Mouse (Mus musculus) forebrain, postnatal 0 days (tissue): ENCODE results near the gene Lamb3. TPM values are rescaled to one million over a fixed set of nuclear protein-coding genes. Genes with fewer than 3 reads are reported as not detected.
A peak's percentile ranks its signal among the peaks of the same experiment; 100 is the strongest.

Source experiments
- ATAC-seq: fragments of 200-750 bp; cut with Nextera tagmentation; 2 replicates; pipeline ENCODE4 v1.8.0; 2017; ENCODE audit warnings: mild to moderate bottlenecking, moderate library complexity
- DNase-seq: peaks from one replicate; pipeline ENCODE4 v3.0.0-alpha.2; 2015
- H3K27ac ChIP-seq: fragments of 300-500 bp; sonication (generic); 2 replicates; pipeline ENCODE4 v1.5.1; 2014; ENCODE audit warnings: low read depth, mild to moderate bottlenecking, antibody characterized with exemption, low read length, moderate library complexity, mixed read lengths
- H3K27me3 ChIP-seq: fragments of 300-500 bp; sonication (generic); 2 replicates; pipeline ENCODE4 v1.6.1; 2014; ENCODE audit warnings: mild to moderate bottlenecking, low read length, mixed read lengths; ENCODE audit not compliant: insufficient read depth
- H3K36me3 ChIP-seq: fragments of 300-500 bp; sonication (generic); 2 replicates; pipeline ENCODE4 v1.6.1; 2014; ENCODE audit warnings: mild to moderate bottlenecking, moderate library complexity; ENCODE audit not compliant: insufficient read depth
- H3K4me1 ChIP-seq: fragments of 300-500 bp; sonication (generic); 2 replicates; pipeline ENCODE4 v1.6.1; 2014; ENCODE audit warnings: antibody characterized with exemption; ENCODE audit not compliant: insufficient read depth
- H3K4me2 ChIP-seq: fragments of 300-500 bp; sonication (generic); 2 replicates; pipeline ENCODE4 v1.6.1; 2014; ENCODE audit warnings: low read depth, mild to moderate bottlenecking, moderate library complexity
- H3K4me3 ChIP-seq: fragments of 300-500 bp; sonication (generic); 2 replicates; pipeline ENCODE4 v1.5.1; 2014; ENCODE audit warnings: low read depth, low read length, mixed read lengths
- H3K9ac ChIP-seq: fragments of 300-500 bp; sonication (generic); 2 replicates; pipeline ENCODE4 v1.6.1; 2014; ENCODE audit warnings: mild to moderate bottlenecking
- H3K9me3 ChIP-seq: fragments of 300-500 bp; sonication (generic); 2 replicates; pipeline ENCODE4 v1.6.1; 2016; ENCODE audit warnings: low read length
- CTCF ChIP-seq: sonication (generic); IDR thresholded peaks from 2 replicates; pipeline ENCODE4 v1.5.1; 2016; ENCODE audit warnings: antibody characterized with exemption, control low read depth, low read depth
- WGBS: fragments of 180-500 bp; shearing (Covaris S2); extraction: QIAGEN DNeasy Blood & Tissue Kit; methylation state at CpG from one replicate; pipeline ENCODE4 v1.1.7; 2014; 5-methylcytosine and 5-hydroxymethylcytosine counted together
- polyA plus RNA-seq: library from polyadenylated mRNA; unstranded; fragments of >200 nt; fragmentation: Nextera tagmentation; extraction: Ambion mirVana; gene quantifications from 2 replicates; pipeline ENCODE4 v1.2.1, GENCODE M21; 2015
- total RNA-seq: library from RNA; depleted of rRNA; stranded (reverse); fragments of >200 nt; gene quantifications from 2 replicates; pipeline ENCODE4 v1.2.3, GENCODE M21; 2014; rRNA removed

Gene Lamb3
- total RNA-seq (1.5 and 3.6 TPM in 2 replicates), polyA plus RNA-seq (0.98 and 1.1 TPM in 2 replicates)

DNA sequence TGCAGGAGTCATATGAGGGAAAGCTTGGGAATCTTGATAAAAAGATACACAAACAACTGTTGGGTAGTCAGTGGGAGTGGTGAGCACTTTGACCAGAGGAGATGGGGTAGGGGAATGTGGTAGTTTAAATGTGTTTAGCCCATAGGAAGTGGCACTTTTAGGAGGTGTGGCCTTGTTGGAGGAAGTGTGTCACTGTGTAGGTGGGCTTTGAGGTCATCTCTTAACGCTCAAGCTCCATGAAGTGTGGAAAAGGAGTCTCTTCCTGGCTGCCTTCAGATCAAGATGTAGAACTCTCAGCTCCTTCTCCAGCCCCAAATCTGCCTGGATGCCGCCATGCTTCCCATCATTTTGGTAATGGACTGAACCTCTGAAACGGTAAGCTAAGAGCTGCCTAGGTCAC is at the start of gene Lamb3:
Gene Lamb3 (plus strand): TSS at position 197 of the 400 bp plus-strand sequence.
- no peaks in the 10 kb centered on the region for H3K36me3 ChIP-seq
- no peak within 1 kb of the TSS for H3K27ac ChIP-seq
- DNase-seq: no peak

DNA sequence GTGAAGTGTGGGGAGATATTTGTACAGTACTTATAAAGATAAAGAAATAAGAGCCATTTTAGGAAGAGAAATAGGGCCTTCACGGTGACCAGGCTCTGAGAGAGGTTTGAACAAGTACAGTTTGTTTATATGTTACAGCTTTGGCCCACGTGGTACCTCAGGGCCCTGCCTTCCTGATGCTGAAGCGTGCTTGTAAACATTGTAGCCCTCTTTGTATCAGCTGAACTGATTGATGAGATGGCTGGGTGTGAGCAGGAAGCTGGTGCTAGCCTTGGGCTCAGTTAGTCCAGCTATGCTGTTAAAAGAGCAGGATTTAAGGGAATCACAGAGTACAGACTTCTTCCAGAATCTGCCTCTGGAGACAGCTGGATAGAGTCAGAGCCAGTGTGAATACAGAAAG is 48.3 kb upstream of the Lamb3 start:
- no peak overlapping the region for H3K4me3 ChIP-seq
- no peak for TF ChIP-seq CTCF
- no peak for ATAC-seq
- H3K27ac ChIP-seq: no peak overlapping the region
- H3K36me3 ChIP-seq: no peaks in the 10 kb centered on the region
- H3K9me3 ChIP-seq: no peaks in the 10 kb centered on the region
- peaks cover 6% of the 10 kb centered on the region for H3K27me3 ChIP-seq
- no peak for DNase-seq
- H3K9ac ChIP-seq: no peak overlapping the region
- H3K4me2 ChIP-seq: no peak overlapping the region
- 77% methylated on average over 3 of the region's 3 CpGs for WGBS
- H3K4me1 ChIP-seq: no peaks in the 10 kb centered on the region

More for the DNA sequence above, at the start of gene Lamb3:
- Histone ChIP-seq H3K9ac (no peak within 1 kb of the TSS), H3K4me3 (no peak within 1 kb of the TSS), H3K4me2 (no peak within 1 kb of the TSS), H3K27me3 (no peaks in the 10 kb centered on the region), H3K4me1 (no peaks in the 10 kb centered on the region), H3K9me3 (no peaks in the 10 kb centered on the region)
- WGBS: 91% methylated on average over 3 of the region's 3 CpGs
- no peak for ATAC-seq
- no peak for TF ChIP-seq CTCF

DNA sequence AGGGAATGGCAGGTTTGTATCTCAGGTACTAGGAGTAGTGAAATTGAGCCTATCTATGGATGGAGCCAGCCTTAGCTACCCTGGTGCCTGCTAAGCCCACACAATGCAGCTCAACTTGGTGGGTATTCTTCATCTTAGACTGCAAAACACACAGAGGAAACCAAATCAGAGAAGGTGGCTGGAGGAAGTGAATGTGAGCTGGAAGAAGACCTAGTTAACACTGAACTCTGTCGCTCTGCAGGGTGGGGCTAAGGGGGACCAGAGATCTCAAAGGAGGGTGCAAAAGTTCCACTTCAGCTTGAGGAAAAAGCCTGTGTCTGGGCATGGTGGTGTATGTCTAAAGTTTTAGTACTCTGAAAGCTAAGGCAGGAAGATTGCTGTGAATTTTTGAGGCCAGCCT is 47.9 kb upstream of the Lamb3 start:
- Histone ChIP-seq H3K4me3 (no peak overlapping the region), H3K9me3 (no peaks in the 10 kb centered on the region), H3K27ac (no peak overlapping the region), H3K36me3 (no peaks in the 10 kb centered on the region), H3K4me2 (no peak overlapping the region), H3K9ac (no peak overlapping the region), H3K27me3 (peaks cover 3% of the 10 kb centered on the region), H3K4me1 (no peaks in the 10 kb centered on the region)
- ATAC-seq (no peak), DNase-seq (no peak)
- WGBS: 61% methylated on average over 1 of the region's 1 CpGs
- no peak for TF ChIP-seq CTCF

DNA sequence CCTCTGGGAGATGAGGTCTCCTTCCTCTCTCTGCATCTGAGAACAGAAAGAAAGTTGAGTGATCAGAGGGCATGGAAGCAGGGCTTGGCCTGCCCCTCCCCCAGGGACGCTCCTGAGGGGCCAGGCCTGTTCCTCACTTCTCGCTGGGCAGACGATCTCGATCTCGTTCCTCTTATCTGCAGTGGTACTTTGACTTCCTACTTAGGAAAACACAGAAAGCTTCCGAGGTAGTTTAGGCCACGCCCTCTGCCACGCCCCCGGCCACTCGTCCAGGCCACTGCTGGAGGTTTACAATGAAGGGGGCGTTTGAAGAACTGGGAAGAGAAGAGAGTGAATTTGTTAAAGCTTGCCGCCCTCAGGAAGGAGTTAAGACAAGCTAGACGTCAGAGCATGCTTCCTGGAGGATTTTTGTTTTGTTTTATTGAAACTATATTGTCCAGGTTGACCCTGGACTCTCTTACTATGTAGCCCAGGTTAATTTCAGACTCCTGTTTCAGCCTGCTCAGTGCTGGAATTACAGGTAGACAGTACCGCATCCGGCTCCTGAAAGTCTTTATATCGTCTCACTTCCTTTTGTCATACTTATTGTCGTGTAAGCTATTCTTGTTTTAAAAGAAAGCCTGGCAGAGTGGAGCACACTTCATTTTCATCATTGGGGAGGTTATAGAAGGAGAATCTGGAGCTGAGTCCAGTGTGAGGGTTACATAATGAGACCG is 47.0 kb upstream of the Lamb3 start:
- 14% methylated on average over 18 of the region's 18 CpGs for WGBS
- Histone ChIP-seq H3K4me3 (no peak overlapping the region), H3K9me3 (no peaks in the 10 kb centered on the region), H3K4me2 (peak overlapping the region; percentile 19; the same call in 1 of the 2 replicates), H3K4me1 (no peaks in the 10 kb centered on the region), H3K36me3 (no peaks in the 10 kb centered on the region), H3K27me3 (peaks cover 3% of the 10 kb centered on the region; the same call in 1 of the 2 replicates), H3K9ac (no peak overlapping the region), H3K27ac (no peak overlapping the region)
- no peak for DNase-seq
- no peak for ATAC-seq
- TF ChIP-seq CTCF: no peak

DNA sequence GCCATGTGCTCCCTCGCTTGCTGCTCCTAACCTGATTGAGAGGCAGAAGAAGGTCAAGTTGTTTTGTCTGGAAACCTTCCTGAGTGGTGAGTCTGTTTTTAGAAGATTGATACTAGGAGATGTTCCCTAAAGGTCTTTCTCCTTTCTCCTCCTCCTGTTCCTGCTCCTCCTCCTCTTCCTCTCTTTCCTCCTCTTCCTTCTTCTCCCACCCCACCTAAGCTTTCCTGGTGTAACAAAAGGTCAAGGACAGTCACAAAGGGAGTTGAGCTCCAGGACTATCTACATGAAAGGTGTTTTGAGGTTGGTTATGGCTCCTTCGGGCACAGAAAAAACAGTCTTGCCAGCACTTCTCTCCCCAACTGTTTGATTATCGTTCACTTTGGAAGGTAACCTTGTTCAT is 39.8 kb upstream of the Lamb3 start, which contains the start of gene A130010J15Rik:
Gene A130010J15Rik (plus strand): TSS at position 301 of the 400 bp plus-strand sequence.
- ATAC-seq (no peak), DNase-seq (no peak)
- 99% methylated on average over 3 of the region's 3 CpGs for WGBS
- no peak within 1 kb of the TSS for H3K4me2 ChIP-seq
- H3K27ac ChIP-seq: no peak within 1 kb of the TSS
- no peak within 1 kb of the TSS for H3K4me3 ChIP-seq
- no peaks in the 10 kb centered on the region for H3K9me3 ChIP-seq
- H3K9ac ChIP-seq: no peak within 1 kb of the TSS
- 0 out of 2 replicates have a peak, but pooled peaks cover 7% of the 10 kb centered on the region for H3K4me1 ChIP-seq
- H3K27me3 ChIP-seq: no peaks in the 10 kb centered on the region
- no peaks in the 10 kb centered on the region for H3K36me3 ChIP-seq
- no peak for TF ChIP-seq CTCF

DNA sequence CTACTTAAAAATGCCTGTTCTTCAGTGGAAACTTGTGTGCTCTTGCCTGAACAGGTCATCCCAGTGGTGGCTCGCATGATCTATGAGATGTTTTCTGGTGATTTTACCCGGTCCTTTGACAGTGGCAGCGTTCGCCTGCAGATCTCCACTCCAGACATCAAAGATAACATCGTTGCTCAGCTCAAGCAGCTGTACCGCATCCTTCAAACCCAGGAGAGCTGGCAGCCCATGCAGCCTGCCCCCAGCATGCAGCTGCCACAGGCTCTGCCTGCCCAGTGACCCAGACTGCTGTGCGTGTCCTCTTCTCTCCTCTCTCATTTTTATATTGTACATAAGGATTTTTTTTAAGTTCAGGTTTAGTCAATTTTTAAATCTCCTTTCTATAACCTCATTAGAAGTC is 38.3 kb upstream of the Lamb3 start:
- Histone ChIP-seq H3K4me1 (0 out of 2 replicates have a peak, but pooled peaks cover 7% of the 10 kb centered on the region), H3K4me3 (no peak overlapping the region), H3K27me3 (no peaks in the 10 kb centered on the region), H3K27ac (no peak overlapping the region), H3K9ac (no peak overlapping the region), H3K4me2 (no peak overlapping the region), H3K36me3 (no peaks in the 10 kb centered on the region), H3K9me3 (no peaks in the 10 kb centered on the region)
- DNase-seq (no peak), ATAC-seq (no peak)
- TF ChIP-seq CTCF: no peak
- 90% methylated on average over 7 of the region's 7 CpGs for WGBS

DNA sequence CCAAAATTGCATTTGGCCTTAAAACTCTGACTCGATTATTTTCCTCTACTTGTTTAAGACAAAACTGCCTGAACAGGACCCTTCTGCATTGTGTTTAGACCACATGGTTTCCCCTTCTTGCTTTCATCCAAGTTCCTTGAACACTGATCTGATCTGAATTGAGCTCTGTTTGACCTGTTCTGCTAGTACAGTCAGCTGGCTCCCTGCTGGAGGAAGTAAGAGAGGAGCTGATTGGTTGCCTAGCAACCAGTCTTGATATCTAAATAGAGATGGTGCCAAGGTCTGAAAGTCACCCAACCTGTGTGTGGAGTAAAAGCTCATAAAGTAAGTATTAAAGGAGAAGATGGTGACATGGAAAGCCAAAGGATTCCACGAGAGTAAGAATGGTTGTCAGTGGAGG is 37.6 kb upstream of the Lamb3 start:
- no peak overlapping the region for H3K27ac ChIP-seq
- H3K4me2 ChIP-seq: no peak overlapping the region
- no peaks in the 10 kb centered on the region for H3K27me3 ChIP-seq
- WGBS: 44% methylated on average over 2 of the region's 2 CpGs
- H3K9ac ChIP-seq: no peak overlapping the region
- peaks cover 13% of the 10 kb centered on the region; the same call in 1 of the 2 replicates for H3K4me1 ChIP-seq
- DNase-seq (peak; percentile 34), ATAC-seq (no peak)
- H3K9me3 ChIP-seq: no peaks in the 10 kb centered on the region
- no peak overlapping the region for H3K4me3 ChIP-seq
- no peaks in the 10 kb centered on the region for H3K36me3 ChIP-seq
- TF ChIP-seq CTCF: no peak
